Mouse (Mus musculus) Patski (cell line): ENCODE measurements at regions not wholly inside any gene's neighbourhood (a gene's known extent, or its start where the extent isn't known, plus 50 kb on each side); places are given as distances from the start of the nearest gene placed in this dataset.

ENCODE experiments used
- ATAC-seq: fragments of 100-300 bp; one replicate; pipeline ENCODE4 v1.8.0; 2021
- CTCF ChIA-PET: fragments of 350-600 bp; sonication (Branson Sonifier 250); formaldehyde crosslinking; loops from one replicate; lab custom pipeline; 2022; ENCODE audit warnings: inconsistent platforms; lab: Charles Lee
- POLR2A ChIA-PET: fragments of 350-600 bp; sonication (Branson Sonifier 250); formaldehyde crosslinking; loops from one replicate; lab custom pipeline; 2022; ENCODE audit warnings: antibody characterized with exemption, inconsistent platforms; lab: Charles Lee
- DNase-seq: peaks from one replicate; pipeline ENCODE4 v3.0.0-alpha.2; 2011; ENCODE audit warnings: low read depth, low spot score
- H3K27me3 ChIP-seq: fragments of 371-371 bp; one replicate; pipeline ENCODE4 v1.5.1; 2021
- CTCF ChIP-seq: fragments of 100-300 bp; IDR thresholded peaks from one replicate; pipeline ENCODE4 v1.5.1; 2021
- in situ Hi-C: fragments of 300-500 bp; cut with MboI; formaldehyde crosslinking; loops from 3 replicates; pipeline ENCODE4 v1.11.1; 2018; ENCODE audit warnings: low pct_unique_long_range_greater_than_20kb, mixed read lengths

DNA sequence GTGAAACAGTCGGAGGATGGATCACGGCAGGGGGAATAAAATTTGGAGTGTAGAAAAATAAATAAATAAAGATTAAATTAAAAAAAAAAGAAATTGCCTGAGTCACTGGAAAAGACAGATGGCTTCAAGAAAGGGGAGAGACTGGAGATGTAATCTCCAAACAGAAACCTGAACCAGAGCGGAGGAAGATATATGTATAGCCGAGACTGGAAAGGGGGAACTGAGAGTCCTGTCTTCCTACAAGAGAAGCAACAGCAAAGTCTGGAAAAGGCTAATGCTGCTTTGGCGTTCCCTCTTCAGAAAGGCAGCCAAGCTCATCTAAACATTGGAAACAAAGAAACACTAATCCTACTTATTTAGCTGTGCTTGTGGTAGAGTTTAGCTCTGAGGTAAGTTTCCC, 619.6 kb downstream of the Pom121l12 start:
- no peaks in the 10 kb centered on the region for H3K27me3 ChIP-seq
- ChIA-PET POLR2A (no interaction called here), CTCF (interaction anchor here (1.1 kb wide), 1 partner anchor 13 kb away, joined by 3 read pairs; no protein-coding TSS in a partner anchor)
- ATAC-seq (no peak), DNase-seq (no peak)
- no peak for TF ChIP-seq CTCF
- in situ Hi-C loops, result no loop called here

GRCm38 (mm10) chr11:15221856-15222255, 622.8 kb downstream of the Pom121l12 start:
- DNase-seq, result no peak
- CTCF ChIA-PET, result no interaction called here
- in situ Hi-C loops, result no loop called here

GRCm38 (mm10) chr11:15250022-15250421, 650.9 kb downstream of the Pom121l12 start:
- no peak for TF ChIP-seq CTCF
- ATAC-seq (no peak), DNase-seq (no peak)
- in situ Hi-C loops, result no loop called here
- CTCF ChIA-PET, result no interaction called here
- H3K27me3 ChIP-seq, result no peaks in the 10 kb centered on the region
- POLR2A ChIA-PET, result no interaction called here

More at GRCm38 (mm10) chr11:15221856-15222255, 622.8 kb downstream of the Pom121l12 start:
- TF ChIP-seq CTCF, result no peak
- ATAC-seq, result no peak
- POLR2A ChIA-PET, result no interaction called here
- no peaks in the 10 kb centered on the region for H3K27me3 ChIP-seq

- CTCF ChIA-PET, result no interaction called here
- in situ Hi-C loops, result no loop called here
- no peak for TF ChIP-seq CTCF
- DNase-seq (no peak), ATAC-seq (no peak)
- POLR2A ChIA-PET, result no interaction called here
- H3K27me3 ChIP-seq, result no peaks in the 10 kb centered on the region
These were observed 675.1 kb downstream of the Pom121l12 start for GRCm38 (mm10) chr11:15274043-15274773.

- POLR2A ChIA-PET, result no interaction called here
- DNase-seq (no peak), ATAC-seq (no peak)
- TF ChIP-seq CTCF, result no peak
- in situ Hi-C loops, result no loop called here
- CTCF ChIA-PET, result interaction anchor here (1.2 kb wide), 1 partner anchor 11 kb away, joined by 4 read pairs; no protein-coding TSS in a partner anchor
- no peaks in the 10 kb centered on the region for H3K27me3 ChIP-seq
These were observed 709.4 kb downstream of the Pom121l12 start for GRCm38 (mm10) chr11:15308457-15308856.
